Mouse (Mus musculus) adrenal gland, postnatal 0 days (tissue): ENCODE measurements around the gene Vmn2r38. TPM values are rescaled to one million over a fixed set of nuclear protein-coding genes. Genes with fewer than 3 reads are reported as not detected.

ENCODE experiments used
- polyA plus RNA-seq: library from polyadenylated mRNA; unstranded; fragments of >200 nt; fragmentation: Nextera tagmentation; extraction: Ambion mirVana; gene quantifications from 2 replicates; pipeline ENCODE4 v1.2.1, GENCODE M21; 2015

The Vmn2r38 gene
- not detected in 2 replicates for polyA plus RNA-seq

DNA sequence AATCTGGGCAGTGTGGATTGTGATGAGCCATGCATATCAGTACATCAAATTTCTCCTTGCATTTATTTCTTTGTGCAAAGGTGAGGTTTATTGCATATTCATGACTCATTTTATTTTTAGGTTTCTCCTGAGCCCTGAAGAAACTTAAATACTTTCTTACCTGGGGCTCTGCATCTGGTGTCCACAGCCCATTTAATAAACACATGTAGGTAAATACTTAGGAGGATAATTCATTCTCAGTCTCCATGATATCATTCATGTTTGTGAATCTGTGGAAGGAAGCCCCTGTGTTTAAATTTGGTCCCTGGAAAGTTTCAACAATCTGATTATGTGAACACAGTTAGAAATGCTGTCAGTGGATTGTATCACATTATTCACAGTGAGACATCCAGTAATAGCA is at the start of gene Vmn2r38:
Gene Vmn2r38 (minus strand): TSS at position 101 of the 400 bp plus-strand sequence.

DNA sequence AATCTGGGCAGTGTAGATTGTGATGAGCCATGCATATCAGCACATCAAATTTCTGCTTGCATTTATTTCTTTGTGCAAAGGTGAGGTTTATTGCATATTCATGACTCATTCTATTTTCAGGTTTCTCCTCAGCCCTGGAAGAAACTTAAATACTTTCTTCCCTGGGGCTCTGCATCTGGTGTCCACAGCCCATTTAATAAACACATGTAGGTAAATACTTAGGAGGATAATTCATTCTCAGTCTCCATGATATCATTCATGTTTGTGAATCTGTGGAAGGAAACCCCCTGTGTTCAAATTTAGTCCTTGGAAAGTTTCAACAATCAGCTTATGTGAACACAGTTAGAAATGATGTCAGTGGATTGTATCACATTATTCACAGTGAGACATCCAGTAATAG is 67.0 kb downstream of the Vmn2r38 start, which contains the start of gene Vmn2r39:
Gene Vmn2r39 (minus strand): TSS at position 101 of the 400 bp plus-strand sequence.

Other genes starting within 250 kb of the Vmn2r38 start
- not detected in 2 replicates for gene Vmn2r40, start 166.4 kb downstream of the Vmn2r38 start, polyA plus RNA-seq
- not detected in 2 replicates for gene Vmn2r39, start 67.1 kb downstream of the Vmn2r38 start, polyA plus RNA-seq
- not detected in 2 replicates for gene Vmn2r37, start 125.8 kb upstream of the Vmn2r38 start, polyA plus RNA-seq